Mouse (Mus musculus) heart, embryonic 11.5 days (tissue): ENCODE data around the gene Inpp4b. TPM values are rescaled to one million over a fixed set of nuclear protein-coding genes. Genes with fewer than 3 reads are reported as not detected.
A peak's percentile ranks its signal among the peaks of the same experiment; 100 is the strongest.

Source experiments
- ATAC-seq: fragments of 200-750 bp; cut with Nextera tagmentation; replicated peaks from 2 replicates; pipeline ENCODE4 v1.8.0; 2017; ENCODE audit warnings: moderate library complexity; ENCODE audit not compliant: insufficient number of reproducible peaks, low FRiP score, low TSS enrichment
- H3K27ac ChIP-seq: fragments of 300-500 bp; sonication (generic); 2 replicates; pipeline ENCODE4 v1.5.1; 2014; ENCODE audit warnings: mild to moderate bottlenecking, low read depth, low read length
- H3K27me3 ChIP-seq: fragments of 300-500 bp; sonication (generic); 2 replicates; pipeline ENCODE4 v1.6.1; 2014; ENCODE audit warnings: mild to moderate bottlenecking, low read length, mixed read lengths; ENCODE audit not compliant: control insufficient read depth, insufficient read depth
- H3K36me3 ChIP-seq: fragments of 300-500 bp; sonication (generic); 2 replicates; pipeline ENCODE4 v1.6.1; 2014; ENCODE audit warnings: mild to moderate bottlenecking, low read length, moderate library complexity, mixed read lengths; ENCODE audit not compliant: control insufficient read depth, insufficient read depth
- H3K4me1 ChIP-seq: fragments of 300-500 bp; sonication (generic); 2 replicates; pipeline ENCODE4 v1.6.1; 2014; ENCODE audit warnings: low read length; ENCODE audit not compliant: control insufficient read depth, insufficient read depth
- H3K4me2 ChIP-seq: fragments of 300-500 bp; sonication (generic); 2 replicates; pipeline ENCODE4 v1.6.1; 2014; ENCODE audit warnings: mild to moderate bottlenecking, moderate library complexity
- H3K4me3 ChIP-seq: fragments of 300-500 bp; sonication (generic); 2 replicates; pipeline ENCODE4 v1.5.1; 2014; ENCODE audit warnings: low read depth, low read length
- H3K9ac ChIP-seq: fragments of 300-500 bp; sonication (generic); 2 replicates; pipeline ENCODE4 v1.6.1; 2014; ENCODE audit warnings: mild to moderate bottlenecking, low read depth, low read length, moderate library complexity
- H3K9me3 ChIP-seq: fragments of 300-500 bp; sonication (generic); replicated peaks from 2 replicates; pipeline ENCODE4 v1.6.1; 2016; ENCODE audit warnings: low read length; ENCODE audit not compliant: control insufficient read depth
- WGBS: fragments of 180-500 bp; shearing (Covaris S2); extraction: QIAGEN DNeasy Blood & Tissue Kit; methylation state at CpG from one replicate; pipeline ENCODE4 v1.1.7; 2014; ENCODE audit not compliant: insufficient replicate concordance; 5-methylcytosine and 5-hydroxymethylcytosine counted together
- polyA plus RNA-seq: library from polyadenylated mRNA; unstranded; fragments of >200 nt; fragmentation: Nextera tagmentation; extraction: Ambion mirVana; gene quantifications from 2 replicates; pipeline ENCODE4 v1.2.1, GENCODE M21; 2014

Gene Inpp4b
- polyA plus RNA-seq, 1 experiment from 2014 or later, result 8.0 TPM

DNA sequence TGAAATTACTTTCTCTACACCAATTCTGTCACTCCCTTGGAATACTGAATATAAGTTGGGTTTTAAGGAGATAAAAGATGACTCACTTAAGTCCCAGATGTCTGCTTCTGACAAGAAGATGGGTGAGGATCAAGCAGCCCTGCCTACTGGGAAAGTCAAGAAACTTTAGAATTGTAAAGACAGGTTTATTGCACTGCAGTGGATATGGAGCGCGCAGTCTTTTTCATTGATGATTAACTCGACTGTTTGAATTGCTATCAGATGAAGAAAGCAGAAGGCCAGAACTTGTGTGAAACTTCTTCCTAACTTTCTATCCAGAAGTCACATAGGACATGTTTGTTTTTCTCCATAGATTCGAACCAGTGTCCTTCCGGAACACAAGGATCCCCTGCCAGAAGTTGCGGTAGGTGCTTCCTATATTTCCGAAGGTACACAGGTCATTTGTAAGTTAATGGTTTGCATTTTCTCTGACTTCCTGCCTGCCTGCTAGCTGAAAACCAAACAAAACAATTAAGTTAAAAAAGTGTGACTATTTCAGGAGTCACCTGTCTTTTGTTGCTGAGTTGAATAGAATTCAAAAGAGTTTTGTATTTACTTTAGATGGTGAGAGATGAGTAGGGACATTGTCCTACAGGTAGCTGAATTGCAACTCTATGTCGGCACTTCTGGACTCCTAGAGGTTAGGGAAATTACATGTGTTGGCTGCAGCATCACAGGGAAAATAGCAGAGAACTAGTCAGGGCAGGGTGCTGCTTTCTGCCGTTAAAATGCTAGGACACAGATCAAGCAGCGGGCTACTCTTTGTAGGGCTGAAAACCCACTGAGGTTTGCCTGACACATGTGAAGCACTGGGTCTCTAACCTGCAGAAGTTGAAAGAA is 502.0 kb downstream of the Inpp4b start:
- Histone ChIP-seq H3K27ac (no peak overlapping the region), H3K9me3 (no peaks in the 10 kb centered on the region), H3K4me3 (no peak overlapping the region), H3K9ac (no peak overlapping the region), H3K4me1 (no peaks in the 10 kb centered on the region), H3K36me3 (no peaks in the 10 kb centered on the region), H3K4me2 (no peak overlapping the region), H3K27me3 (no peaks in the 10 kb centered on the region)
- ATAC-seq, result no peak
- 85% methylated on average over 10 of the region's 10 CpGs for WGBS

- no peaks in the 10 kb centered on the region for H3K9me3 ChIP-seq
- H3K9ac ChIP-seq, result no peak overlapping the region
- no peak overlapping the region for H3K4me3 ChIP-seq
- H3K4me1 ChIP-seq, result peaks cover under 1% of the 10 kb centered on the region; the same call in 1 of the 2 replicates
- H3K4me2 ChIP-seq, result no peak overlapping the region
- no peaks in the 10 kb centered on the region for H3K27me3 ChIP-seq
- H3K27ac ChIP-seq, result no peak overlapping the region
- no peaks in the 10 kb centered on the region for H3K36me3 ChIP-seq
- 85% methylated on average over 2 of the region's 2 CpGs for WGBS
- ATAC-seq, result no peak
Observed at GRCm38 (mm10) chr8:81847929-81848328, 505.6 kb downstream of the Inpp4b start.

- no peak overlapping the region for H3K4me3 ChIP-seq
- 62% methylated on average over 1 of the region's 1 CpGs for WGBS
Observed at GRCm38 (mm10) chr8:81849976-81850375, 507.6 kb downstream of the Inpp4b start.

GRCm38 (mm10) chr8:81853184-81853583 is 510.8 kb downstream of the Inpp4b start:
- H3K4me1 ChIP-seq, result peaks cover 7% of the 10 kb centered on the region
- no peaks in the 10 kb centered on the region for H3K36me3 ChIP-seq
- 47% methylated on average over 4 of the region's 4 CpGs for WGBS
- H3K9me3 ChIP-seq, result no peaks in the 10 kb centered on the region
- no peak overlapping the region for H3K4me3 ChIP-seq
- ATAC-seq, result no peak
- no peak overlapping the region for H3K27ac ChIP-seq
- no peak overlapping the region for H3K4me2 ChIP-seq
- H3K27me3 ChIP-seq, result no peaks in the 10 kb centered on the region
- H3K9ac ChIP-seq, result no peak overlapping the region

More at GRCm38 (mm10) chr8:81849976-81850375, 507.6 kb downstream of the Inpp4b start:
- Histone ChIP-seq H3K9ac (no peak overlapping the region), H3K27me3 (no peaks in the 10 kb centered on the region), H3K4me2 (no peak overlapping the region), H3K4me1 (peaks cover 4% of the 10 kb centered on the region; the same call in 1 of the 2 replicates), H3K36me3 (no peaks in the 10 kb centered on the region), H3K9me3 (no peaks in the 10 kb centered on the region), H3K27ac (no peak overlapping the region)
- ATAC-seq, result no peak

- Histone ChIP-seq H3K9me3 (no peaks in the 10 kb centered on the region), H3K4me1 (peaks cover 7% of the 10 kb centered on the region), H3K27me3 (no peaks in the 10 kb centered on the region), H3K4me3 (peak overlapping the region; percentile 2; the same call in 1 of the 2 replicates), H3K36me3 (no peaks in the 10 kb centered on the region), H3K27ac (peak overlapping the region; percentile 46), H3K4me2 (peak overlapping the region; percentile 52), H3K9ac (no peak overlapping the region)
- peak; percentile 68 for ATAC-seq
- WGBS, result 38% methylated on average over 8 of the region's 8 CpGs
Observed at GRCm38 (mm10) chr8:81854543-81854942, 512.2 kb downstream of the Inpp4b start.

- H3K36me3 ChIP-seq, result no peaks in the 10 kb centered on the region
- H3K27ac ChIP-seq, result no peak overlapping the region
- 79% methylated on average over 1 of the region's 1 CpGs for WGBS
- no peak overlapping the region for H3K9ac ChIP-seq
- no peaks in the 10 kb centered on the region for H3K9me3 ChIP-seq
- ATAC-seq, result no peak
- no peak overlapping the region for H3K4me3 ChIP-seq
- H3K4me1 ChIP-seq, result peaks cover 7% of the 10 kb centered on the region
- H3K4me2 ChIP-seq, result no peak overlapping the region
- no peaks in the 10 kb centered on the region for H3K27me3 ChIP-seq
Observed at GRCm38 (mm10) chr8:81855009-81855408, 512.7 kb downstream of the Inpp4b start.

DNA sequence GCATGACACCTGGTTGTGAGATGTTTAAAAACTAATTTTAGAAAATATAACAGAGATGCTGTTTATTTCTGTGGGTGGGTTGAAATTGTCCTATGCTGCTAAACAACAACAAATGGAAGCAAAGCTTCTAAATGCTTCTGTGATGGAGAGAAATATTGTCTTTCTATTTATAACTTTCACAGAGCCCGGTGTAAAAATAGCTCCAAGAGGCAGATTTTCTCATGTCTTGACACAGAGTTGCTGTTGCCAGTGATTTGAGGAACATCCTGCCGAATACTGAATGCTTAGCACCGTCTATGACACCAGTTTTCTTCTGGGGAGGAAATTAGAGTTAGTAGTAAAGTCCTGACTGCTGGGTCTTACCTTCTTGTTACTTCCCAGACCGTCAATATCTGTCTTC is 513.8 kb downstream of the Inpp4b start:
- H3K4me2 ChIP-seq, result peak overlapping the region; percentile 34
- no peaks in the 10 kb centered on the region for H3K36me3 ChIP-seq
- no peaks in the 10 kb centered on the region for H3K27me3 ChIP-seq
- no peak for ATAC-seq
- peaks cover 7% of the 10 kb centered on the region for H3K4me1 ChIP-seq
- 42% methylated on average over 4 of the region's 4 CpGs for WGBS
- no peaks in the 10 kb centered on the region for H3K9me3 ChIP-seq
- 0 out of 2 replicates have a peak overlapping the region, but pooled peaks have one; percentile 8 for H3K4me3 ChIP-seq
- H3K9ac ChIP-seq, result no peak overlapping the region
- 0 out of 2 replicates have a peak overlapping the region, but pooled peaks have one; percentile 46 for H3K27ac ChIP-seq

DNA sequence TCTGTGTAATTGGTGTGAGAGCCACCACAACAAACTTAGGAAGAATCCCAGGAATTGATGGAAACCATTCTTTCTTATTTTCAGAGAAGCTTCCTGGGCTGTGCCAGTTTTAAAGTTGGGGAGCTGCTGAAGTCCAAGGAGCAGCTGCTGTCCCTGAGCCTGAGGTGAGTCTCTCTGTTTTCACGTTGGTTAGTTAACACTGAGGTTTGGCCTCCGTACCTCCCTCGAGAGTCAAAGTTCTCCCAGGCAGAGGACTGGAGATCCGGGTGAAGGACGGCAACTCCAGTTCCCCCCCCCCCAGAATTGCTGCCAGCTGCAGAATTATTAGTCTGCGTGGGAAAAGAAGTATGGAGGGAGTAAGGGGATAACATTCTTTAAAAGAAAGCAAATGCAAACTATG is 514.3 kb downstream of the Inpp4b start:
- peaks cover 7% of the 10 kb centered on the region for H3K4me1 ChIP-seq
- H3K9ac ChIP-seq, result 0 out of 2 replicates have a peak overlapping the region, but pooled peaks have one; percentile 56
- 0 out of 2 replicates have a peak overlapping the region, but pooled peaks have one; percentile 8 for H3K4me3 ChIP-seq
- no peaks in the 10 kb centered on the region for H3K27me3 ChIP-seq
- 57% methylated on average over 6 of the region's 6 CpGs for WGBS
- H3K27ac ChIP-seq, result peak overlapping the region; percentile 46; the same call in 1 of the 2 replicates
- no peak for ATAC-seq
- H3K4me2 ChIP-seq, result peak overlapping the region; percentile 34
- no peaks in the 10 kb centered on the region for H3K36me3 ChIP-seq
- no peaks in the 10 kb centered on the region for H3K9me3 ChIP-seq
